Mouse (Mus musculus) kidney, postnatal 0 days (tissue): ENCODE measurements around the gene Cdk14. TPM values are rescaled to one million over a fixed set of nuclear protein-coding genes. Genes with fewer than 3 reads are reported as not detected.

ENCODE experiments used
- ATAC-seq: fragments of 200-750 bp; cut with Nextera tagmentation; replicated peaks from 2 replicates; pipeline ENCODE4 v1.8.0; 2017; ENCODE audit warnings: low read depth, moderate number of reproducible peaks, moderate TSS enrichment, moderate library complexity; ENCODE audit not compliant: low FRiP score
- DNase-seq: peaks from one replicate; pipeline ENCODE4 v3.0.0-alpha.2; 2016; ENCODE audit warnings: low spot score
- H3K27ac ChIP-seq: fragments of 300-500 bp; sonication (generic); 2 replicates; pipeline ENCODE4 v1.5.1; 2014; ENCODE audit warnings: mild to moderate bottlenecking
- H3K27me3 ChIP-seq: fragments of 300-500 bp; sonication (generic); 2 replicates; pipeline ENCODE4 v1.6.1; 2014; ENCODE audit warnings: low read length, mixed read lengths; ENCODE audit not compliant: insufficient read depth
- H3K36me3 ChIP-seq: fragments of 300-500 bp; sonication (generic); 2 replicates; pipeline ENCODE4 v1.6.1; 2014; ENCODE audit warnings: low read length, mixed read lengths; ENCODE audit not compliant: insufficient read depth
- H3K4me1 ChIP-seq: fragments of 300-500 bp; sonication (generic); replicated peaks from 2 replicates; pipeline ENCODE4 v1.6.1; 2014; ENCODE audit warnings: antibody characterized with exemption, low read length, mixed read lengths; ENCODE audit not compliant: insufficient read depth
- H3K4me2 ChIP-seq: fragments of 300-500 bp; sonication (generic); 2 replicates; pipeline ENCODE4 v1.6.1; 2014; ENCODE audit warnings: mild to moderate bottlenecking, low read length, moderate library complexity, mixed read lengths
- H3K4me3 ChIP-seq: fragments of 300-500 bp; sonication (generic); replicated peaks from 2 replicates; pipeline ENCODE4 v1.5.1; 2014; ENCODE audit warnings: low read depth, low read length
- H3K9ac ChIP-seq: fragments of 300-500 bp; sonication (generic); 2 replicates; pipeline ENCODE4 v1.6.1; 2014; ENCODE audit warnings: low read depth, low read length
- H3K9me3 ChIP-seq: fragments of 300-500 bp; sonication (generic); replicated peaks from 2 replicates; pipeline ENCODE4 v1.6.1; 2016; ENCODE audit warnings: low read length, inconsistent platforms, mixed read lengths
- CTCF ChIP-seq: IDR thresholded peaks from 2 replicates; pipeline ENCODE4 v1.5.1; 2016; ENCODE audit warnings: antibody characterized with exemption, low read depth, mild to moderate bottlenecking, moderate library complexity
- WGBS: fragments of 180-500 bp; shearing (Covaris S2); extraction: QIAGEN DNeasy Blood & Tissue Kit; methylation state at CpG from one replicate; pipeline ENCODE4 v1.1.7; 2014; 5-methylcytosine and 5-hydroxymethylcytosine counted together
- polyA plus RNA-seq: library from polyadenylated mRNA; unstranded; fragments of >200 nt; fragmentation: Nextera tagmentation; extraction: Ambion mirVana; gene quantifications from 2 replicates; pipeline ENCODE4 v1.2.1, GENCODE M21; 2015

Gene Cdk14
- polyA plus RNA-seq, 1 experiment from 2014 or later = 8.8 TPM

- no peak for TF ChIP-seq CTCF
- no peak overlapping the region for H3K4me3 ChIP-seq
- ATAC-seq (no peak), DNase-seq (no peak)
- WGBS = 89% methylated on average over 5 of the region's 5 CpGs
- H3K27me3 ChIP-seq = no peaks in the 10 kb centered on the region
- no peak overlapping the region for H3K9ac ChIP-seq
- H3K4me2 ChIP-seq = no peak overlapping the region
- H3K9me3 ChIP-seq = no peaks in the 10 kb centered on the region
- H3K27ac ChIP-seq = no peak overlapping the region
- no peaks in the 10 kb centered on the region for H3K4me1 ChIP-seq
- H3K36me3 ChIP-seq = no peaks in the 10 kb centered on the region
Observed at GRCm38 (mm10) chr5:5282425-5282824, 137.7 kb downstream of the Cdk14 start.

GRCm38 (mm10) chr5:5275321-5275720 lies 144.8 kb downstream of the Cdk14 start:
- Histone ChIP-seq H3K36me3 (no peaks in the 10 kb centered on the region), H3K9ac (no peak overlapping the region), H3K9me3 (no peaks in the 10 kb centered on the region), H3K27ac (no peak overlapping the region), H3K4me3 (no peak overlapping the region), H3K4me1 (no peaks in the 10 kb centered on the region), H3K27me3 (no peaks in the 10 kb centered on the region), H3K4me2 (no peak overlapping the region)
- ATAC-seq (no peak), DNase-seq (no peak)
- WGBS = 43% methylated on average over 2 of the region's 2 CpGs
- no peak for TF ChIP-seq CTCF

- H3K9me3 ChIP-seq = no peaks in the 10 kb centered on the region
- no peak for TF ChIP-seq CTCF
- ATAC-seq (no peak), DNase-seq (no peak)
- H3K36me3 ChIP-seq = no peaks in the 10 kb centered on the region
- H3K4me2 ChIP-seq = no peak overlapping the region
- H3K4me1 ChIP-seq = no peaks in the 10 kb centered on the region
- H3K27ac ChIP-seq = no peak overlapping the region
- no peak overlapping the region for H3K9ac ChIP-seq
- H3K4me3 ChIP-seq = no peak overlapping the region
- no peaks in the 10 kb centered on the region for H3K27me3 ChIP-seq
- WGBS = 56% methylated on average over 6 of the region's 6 CpGs
Observed at GRCm38 (mm10) chr5:5274318-5274717, 145.8 kb downstream of the Cdk14 start.

DNA sequence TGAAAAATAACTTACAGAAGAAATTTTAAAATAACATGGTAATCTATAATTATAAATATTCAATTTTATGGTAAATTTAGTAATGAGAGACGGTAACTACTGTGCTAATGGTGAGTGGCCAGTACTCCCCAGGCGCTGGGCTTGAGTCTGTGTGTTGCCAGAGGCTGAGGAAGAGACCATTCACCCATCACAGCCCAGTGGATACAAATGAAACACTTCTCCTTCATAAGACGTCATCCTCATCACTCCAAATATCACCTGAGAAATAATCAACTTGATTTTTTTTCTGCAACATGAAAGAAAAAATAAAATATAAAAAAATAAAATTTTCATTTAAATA lies 153.4 kb downstream of the Cdk14 start:
- 93% methylated on average over 3 of the region's 3 CpGs for WGBS

DNA sequence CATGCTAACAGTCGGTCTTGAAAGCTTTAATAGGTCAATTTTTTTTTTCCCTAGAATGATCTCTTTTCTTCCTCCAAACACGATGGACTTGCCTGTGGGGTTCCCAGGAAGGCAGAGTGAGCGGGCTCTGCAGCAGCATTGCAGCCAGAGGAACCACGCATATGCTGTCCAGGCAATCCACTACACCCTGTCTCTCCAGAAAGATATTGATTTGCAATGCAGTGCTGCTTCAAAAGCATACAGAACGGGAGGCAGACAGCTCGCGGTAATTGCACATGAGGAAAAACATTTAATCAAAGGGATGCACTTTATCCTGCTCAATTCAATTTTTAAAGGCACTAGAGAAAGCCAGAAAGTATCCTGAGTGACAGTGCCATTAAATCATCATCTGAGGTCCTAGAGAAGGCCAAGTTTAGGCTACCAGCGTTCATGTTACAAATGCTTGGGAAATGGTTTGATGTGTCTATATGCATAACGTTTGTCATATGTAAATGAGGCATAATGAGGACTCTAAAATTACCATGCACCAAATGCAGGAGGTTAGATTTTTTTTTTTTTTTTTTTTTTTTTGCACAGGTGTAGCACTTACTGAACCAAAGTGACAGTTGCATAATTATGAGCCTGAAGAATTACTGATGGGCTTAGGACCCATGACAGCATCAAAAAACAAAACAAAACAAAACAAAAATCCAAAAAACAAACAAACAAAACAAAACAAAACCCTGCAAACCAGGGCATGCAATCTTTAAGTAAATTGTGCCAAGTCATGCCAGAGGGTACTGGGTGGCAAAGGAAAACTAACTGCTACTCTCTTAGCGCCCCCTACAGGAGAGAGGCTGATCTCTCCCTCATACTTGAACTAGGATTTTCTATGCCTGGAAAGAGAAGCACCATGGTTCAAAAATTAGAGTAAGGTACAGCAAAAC lies 154.0 kb downstream of the Cdk14 start:
- Histone ChIP-seq H3K4me3 (no peak overlapping the region), H3K9me3 (no peaks in the 10 kb centered on the region), H3K4me2 (no peak overlapping the region), H3K27me3 (no peaks in the 10 kb centered on the region), H3K36me3 (no peaks in the 10 kb centered on the region), H3K9ac (no peak overlapping the region), H3K4me1 (no peaks in the 10 kb centered on the region; the same call in 1 of the 2 replicates), H3K27ac (no peak overlapping the region)
- peak; percentile 70 for DNase-seq
- WGBS = 47% methylated on average over 10 of the region's 10 CpGs
- ATAC-seq = no peak
- peak; percentile 74 for TF ChIP-seq CTCF

More for the DNA sequence above, 153.4 kb downstream of the Cdk14 start:
- DNase-seq = no peak
- no peaks in the 10 kb centered on the region; the same call in 1 of the 2 replicates for H3K4me1 ChIP-seq
- ATAC-seq = no peak
- H3K36me3 ChIP-seq = no peaks in the 10 kb centered on the region
- no peak overlapping the region for H3K4me3 ChIP-seq
- H3K9ac ChIP-seq = no peak overlapping the region
- no peak overlapping the region for H3K27ac ChIP-seq
- no peaks in the 10 kb centered on the region for H3K9me3 ChIP-seq
- H3K27me3 ChIP-seq = no peaks in the 10 kb centered on the region
- H3K4me2 ChIP-seq = no peak overlapping the region
- TF ChIP-seq CTCF = no peak

GRCm38 (mm10) chr5:5265401-5265841 lies 154.7 kb downstream of the Cdk14 start:
- DNase-seq = no peak
- Histone ChIP-seq H3K27ac (no peak overlapping the region), H3K4me1 (no peaks in the 10 kb centered on the region; the same call in 1 of the 2 replicates), H3K4me2 (no peak overlapping the region), H3K9ac (no peak overlapping the region), H3K27me3 (no peaks in the 10 kb centered on the region), H3K4me3 (no peak overlapping the region), H3K9me3 (no peaks in the 10 kb centered on the region), H3K36me3 (no peaks in the 10 kb centered on the region)
- no peak for TF ChIP-seq CTCF
- ATAC-seq = no peak
- 51% methylated on average over 8 of the region's 8 CpGs for WGBS
